Mouse (Mus musculus) cerebellum, adult 2 months (tissue): ENCODE measurements around the gene Morn4. TPM values are rescaled to one million over a fixed set of nuclear protein-coding genes. Genes with fewer than 3 reads are reported as not detected.

Source experiments
- DNase-seq, 2 experiments: peaks; one replicate each; pipeline ENCODE4 v3.0.0; 2021
- H3K27ac ChIP-seq: fragments of 200-500 bp; 2 replicates; pipeline ENCODE4 v1.5.1; 2012; ENCODE audit warnings: low read length, control low read depth, inconsistent platforms; ENCODE audit not compliant: insufficient read depth
- H3K27me3 ChIP-seq: fragments of 200-500 bp; 2 replicates; pipeline ENCODE4 v1.6.1; 2012; ENCODE audit warnings: inconsistent platforms, mild to moderate bottlenecking, low read length, moderate library complexity; ENCODE audit not compliant: control insufficient read depth, insufficient read depth
- H3K4me1 ChIP-seq: fragments of 200-500 bp; 2 replicates; pipeline ENCODE4 v1.6.1; 2011; ENCODE audit warnings: low read length; ENCODE audit not compliant: control insufficient read depth, insufficient read depth
- H3K4me3 ChIP-seq: fragments of 200-500 bp; replicated peaks from 2 replicates; pipeline ENCODE3; 2011; ENCODE audit warnings: mild to moderate bottlenecking, low read depth, low read length, control low read depth; ENCODE audit not compliant: insufficient read depth
- CTCF ChIP-seq: fragments of 200-500 bp; IDR thresholded peaks from 2 replicates; pipeline ENCODE4 v1.5.1; 2011; ENCODE audit warnings: low read depth, mild to moderate bottlenecking, control low read depth, low read length, moderate library complexity, borderline replicate concordance; ENCODE audit not compliant: insufficient read depth
- POLR2A ChIP-seq: fragments of 200-500 bp; IDR thresholded peaks from 2 replicates; pipeline ENCODE4 v1.6.1; 2011; ENCODE audit warnings: low read length, control low read depth, borderline replicate concordance; ENCODE audit not compliant: insufficient read depth
- WGBS: fragments of 180-500 bp; shearing (Covaris S2); methylation state at CpG from one replicate; pipeline ENCODE4 v1.1.7; 2018; 5-methylcytosine and 5-hydroxymethylcytosine counted together
- polyA plus RNA-seq: library from polyadenylated mRNA; depleted of rRNA; stranded (reverse); fragments of >200 nt; gene quantifications from 2 replicates; pipeline ENCODE4 v1.2.3, GENCODE M21; 2012; rRNA removed

Morn4 gene
- polyA plus RNA-seq: 43.4 and 44.6 TPM in 2 replicates

- 0 out of 2 replicates have a peak, but pooled peaks cover 4% of the 10 kb centered on the region for H3K4me1 ChIP-seq
- WGBS: 0% methylated on average over 21 of the region's 21 CpGs
- H3K27me3 ChIP-seq: no peaks in the 10 kb centered on the region
- H3K4me3 ChIP-seq: peak within 1 kb of the TSS; percentile 98
- no peak for TF ChIP-seq CTCF
- TF ChIP-seq POLR2A: peak; percentile 83
- DNase-seq: peak; percentile 93 to 94
- H3K27ac ChIP-seq: peak within 1 kb of the TSS; percentile 13
Measured at GRCm38 (mm10) chr19:42086166-42086565, at the start of gene Morn4. Morn4 (minus strand) TSS chr19:42086357.

GRCm38 (mm10) chr19:42135070-42135469 is 48.9 kb upstream of the Morn4 start:
- Histone ChIP-seq H3K4me3 (no peak overlapping the region), H3K27ac (no peak overlapping the region), H3K27me3 (no peaks in the 10 kb centered on the region), H3K4me1 (peaks cover 4% of the 10 kb centered on the region; the same call in 1 of the 2 replicates)
- TF ChIP-seq POLR2A (no peak), CTCF (no peak)
- DNase-seq: no peak

- 85% methylated on average over 5 of the region's 5 CpGs for WGBS
- Histone ChIP-seq H3K27me3 (no peaks in the 10 kb centered on the region), H3K4me1 (peaks cover 10% of the 10 kb centered on the region), H3K27ac (no peak overlapping the region), H3K4me3 (no peak overlapping the region)
- TF ChIP-seq CTCF (no peak), POLR2A (no peak)
- no peak for DNase-seq
Measured at GRCm38 (mm10) chr19:42131101-42131500, 44.9 kb upstream of the Morn4 start.

- no peak overlapping the region for H3K4me3 ChIP-seq
- TF ChIP-seq POLR2A: no peak
- no peak for TF ChIP-seq CTCF
- H3K4me1 ChIP-seq: peaks cover 10% of the 10 kb centered on the region
- DNase-seq: no peak
- no peaks in the 10 kb centered on the region for H3K27me3 ChIP-seq
- 13% methylated on average over 3 of the region's 3 CpGs for WGBS
- peak overlapping the region; percentile 58 for H3K27ac ChIP-seq
Measured at GRCm38 (mm10) chr19:42130294-42130606, 44.1 kb upstream of the Morn4 start.

- peak in 1 of 2 experiments; percentile 32 for DNase-seq
- TF ChIP-seq CTCF (no peak), POLR2A (no peak)
- no peaks in the 10 kb centered on the region for H3K27me3 ChIP-seq
- 9% methylated on average over 14 of the region's 14 CpGs for WGBS
- peak overlapping the region; percentile 66 for H3K4me3 ChIP-seq
- H3K4me1 ChIP-seq: peaks cover 12% of the 10 kb centered on the region
- H3K27ac ChIP-seq: peak overlapping the region; percentile 82
Measured at GRCm38 (mm10) chr19:42129509-42130293, 43.5 kb upstream of the Morn4 start.

- WGBS: under 1% methylated on average over 54 of the region's 54 CpGs
- H3K27me3 ChIP-seq: no peaks in the 10 kb centered on the region
Measured at GRCm38 (mm10) chr19:42128787-42129508, 42.8 kb upstream of the Morn4 start, which contains the start of gene Avpi1. Avpi1 (minus strand) TSS chr19:42129059.

GRCm38 (mm10) chr19:42128052-42128740 is 42.0 kb upstream of the Morn4 start:
- no peak for DNase-seq
- peak overlapping the region; percentile 76 for H3K27ac ChIP-seq
- no peaks in the 10 kb centered on the region for H3K27me3 ChIP-seq
- H3K4me3 ChIP-seq: peak overlapping the region; percentile 66
- no peak for TF ChIP-seq CTCF
- TF ChIP-seq POLR2A: no peak
- WGBS: 4% methylated on average over 23 of the region's 23 CpGs
- peaks cover 17% of the 10 kb centered on the region for H3K4me1 ChIP-seq

More at GRCm38 (mm10) chr19:42128787-42129508, 42.8 kb upstream of the Morn4 start, which contains the start of gene Avpi1:
- DNase-seq: peak; percentile 97 to 99
- TF ChIP-seq CTCF (no peak), POLR2A (peak; percentile 71)
- Histone ChIP-seq H3K4me3 (peak within 1 kb of the TSS; percentile 66), H3K4me1 (peaks cover 17% of the 10 kb centered on the region), H3K27ac (peak within 1 kb of the TSS; percentile 82)
